Mouse (Mus musculus) adrenal gland, adult 2 months (tissue): ENCODE data around the gene Zcchc2. TPM values are rescaled to one million over a fixed set of nuclear protein-coding genes. Genes with fewer than 3 reads are reported as not detected.
A peak's percentile ranks its signal among the peaks of the same experiment; 100 is the strongest.

ENCODE experiments used
- DNase-seq: peaks from one replicate; pipeline ENCODE4 v3.0.0; 2021
- polyA plus RNA-seq: library from polyadenylated mRNA; depleted of rRNA; stranded (reverse); fragments of >200 nt; gene quantifications from 2 replicates; pipeline ENCODE4 v1.2.3, GENCODE M21; 2012
- total RNA-seq, 2 experiments: library from RNA; stranded (reverse); gene quantifications; 2 replicates each; pipeline ENCODE4 v1.2.3; 2021

Zcchc2 gene
- total and polyA plus RNA-seq, 3 experiments: 13.3 to 21.2 (median 17.2) TPM

- no peak for DNase-seq
These were observed 2.0 kb upstream of the Zcchc2 start for GRCm38 (mm10) chr1:105988171-105988570.

GRCm38 (mm10) chr1:105988903-105989639, 1.1 kb upstream of the Zcchc2 start:
- DNase-seq: no peak

- DNase-seq: no peak
These were observed 594 bp upstream of the Zcchc2 start for GRCm38 (mm10) chr1:105989640-105989984.

- peak; percentile 82 for DNase-seq
These were observed 930 bp downstream of the Zcchc2 start for GRCm38 (mm10) chr1:105990911-105991761.

GRCm38 (mm10) chr1:105991931-105992837, 2.0 kb downstream of the Zcchc2 start:
- DNase-seq: no peak

- peak; percentile 69 for DNase-seq
These were observed 3.0 kb downstream of the Zcchc2 start for GRCm38 (mm10) chr1:105993196-105993595.

- DNase-seq: peak; percentile 94
These were observed 3.5 kb downstream of the Zcchc2 start for GRCm38 (mm10) chr1:105993601-105994209.

- DNase-seq: no peak
These were observed 5.8 kb downstream of the Zcchc2 start for GRCm38 (mm10) chr1:105995966-105996365.

GRCm38 (mm10) chr1:105997282-105997681, 7.1 kb downstream of the Zcchc2 start:
- peak; percentile 43 for DNase-seq

- no peak for DNase-seq
These were observed 9.6 kb downstream of the Zcchc2 start for GRCm38 (mm10) chr1:105999802-106000201.

- DNase-seq: peak; percentile 43
These were observed 17.4 kb downstream of the Zcchc2 start for GRCm38 (mm10) chr1:106007581-106007980.

- no peak for DNase-seq
These were observed 20.9 kb downstream of the Zcchc2 start for GRCm38 (mm10) chr1:106011097-106011496.

GRCm38 (mm10) chr1:106013759-106014158, 23.6 kb downstream of the Zcchc2 start:
- peak; percentile 31 for DNase-seq

GRCm38 (mm10) chr1:106016262-106016661, 26.1 kb downstream of the Zcchc2 start:
- DNase-seq: no peak

- DNase-seq: no peak
These were observed 29.6 kb downstream of the Zcchc2 start for GRCm38 (mm10) chr1:106019854-106020253.

- no peak for DNase-seq
These were observed 32.8 kb downstream of the Zcchc2 start for GRCm38 (mm10) chr1:106022998-106023397.

GRCm38 (mm10) chr1:106024254-106024653, 34.0 kb downstream of the Zcchc2 start:
- no peak for DNase-seq

GRCm38 (mm10) chr1:106024778-106025177, 34.6 kb downstream of the Zcchc2 start:
- DNase-seq: no peak

- DNase-seq: no peak
These were observed 39.6 kb downstream of the Zcchc2 start for GRCm38 (mm10) chr1:106029769-106030168.

- DNase-seq: no peak
These were observed 40.1 kb downstream of the Zcchc2 start for GRCm38 (mm10) chr1:106030331-106030730.

GRCm38 (mm10) chr1:106030886-106031285, 40.7 kb downstream of the Zcchc2 start:
- DNase-seq: no peak

GRCm38 (mm10) chr1:106031908-106032307, 41.7 kb downstream of the Zcchc2 start:
- DNase-seq: no peak
